Mouse (Mus musculus) liver, embryonic 13.5 days (tissue): ENCODE measurements around the gene Nat8f4. TPM values are rescaled to one million over a fixed set of nuclear protein-coding genes. Genes with fewer than 3 reads are reported as not detected.
"Not testable (repeated sequence)": the region's sequence is repeated elsewhere in the genome, so short reads cannot be mapped to it uniquely, and the experiment has no call there.

ENCODE experiments used
- ATAC-seq: fragments of 200-750 bp; cut with Nextera tagmentation; 2 replicates; pipeline ENCODE4 v1.8.0; 2017; ENCODE audit warnings: low read depth, mild to moderate bottlenecking, moderate number of reproducible peaks, moderate library complexity
- DNase-seq: peaks from one replicate; pipeline ENCODE4 v3.0.0; 2022
- H3K27ac ChIP-seq: fragments of 300-500 bp; sonication (generic); 2 replicates; pipeline ENCODE4 v1.5.1; 2015; ENCODE audit warnings: moderate library complexity, mild to moderate bottlenecking, inconsistent platforms
- H3K27me3 ChIP-seq: fragments of 300-500 bp; sonication (generic); 2 replicates; pipeline ENCODE4 v1.6.1; 2015; ENCODE audit warnings: mild to moderate bottlenecking, inconsistent platforms
- H3K36me3 ChIP-seq: fragments of 300-500 bp; sonication (generic); 2 replicates; pipeline ENCODE4 v1.6.1; 2015; ENCODE audit warnings: mild to moderate bottlenecking, inconsistent platforms
- H3K4me1 ChIP-seq: fragments of 300-500 bp; sonication (generic); replicated peaks from 2 replicates; pipeline ENCODE4 v1.6.1; 2015; ENCODE audit warnings: inconsistent platforms
- H3K4me2 ChIP-seq: fragments of 300-500 bp; sonication (generic); 2 replicates; pipeline ENCODE4 v1.6.1; 2015; ENCODE audit warnings: inconsistent platforms, mild to moderate bottlenecking, moderate library complexity
- H3K4me3 ChIP-seq: fragments of 300-500 bp; sonication (generic); replicated peaks from 2 replicates; pipeline ENCODE4 v1.5.1; 2015; ENCODE audit warnings: mild to moderate bottlenecking, inconsistent platforms
- H3K9ac ChIP-seq: fragments of 300-500 bp; sonication (generic); 2 replicates; pipeline ENCODE4 v1.6.1; 2015; ENCODE audit warnings: mild to moderate bottlenecking, inconsistent platforms
- H3K9me3 ChIP-seq: fragments of 300-500 bp; sonication (generic); replicated peaks from 2 replicates; pipeline ENCODE4 v1.6.1; 2016; ENCODE audit warnings: inconsistent platforms
- WGBS: fragments of 180-500 bp; shearing (Covaris S2); methylation state at CpG from one replicate; pipeline ENCODE4 v1.1.7; 2015; ENCODE audit not compliant: insufficient replicate concordance; 5-methylcytosine and 5-hydroxymethylcytosine counted together
- polyA plus RNA-seq: library from polyadenylated mRNA; unstranded; fragments of >200 nt; fragmentation: Nextera tagmentation; extraction: Ambion mirVana; gene quantifications from 2 replicates; pipeline ENCODE4 v1.2.1, GENCODE M21; 2015

Nat8f4 gene
- polyA plus RNA-seq, 1 experiment from 2014 or later: 0.86 TPM

DNA sequence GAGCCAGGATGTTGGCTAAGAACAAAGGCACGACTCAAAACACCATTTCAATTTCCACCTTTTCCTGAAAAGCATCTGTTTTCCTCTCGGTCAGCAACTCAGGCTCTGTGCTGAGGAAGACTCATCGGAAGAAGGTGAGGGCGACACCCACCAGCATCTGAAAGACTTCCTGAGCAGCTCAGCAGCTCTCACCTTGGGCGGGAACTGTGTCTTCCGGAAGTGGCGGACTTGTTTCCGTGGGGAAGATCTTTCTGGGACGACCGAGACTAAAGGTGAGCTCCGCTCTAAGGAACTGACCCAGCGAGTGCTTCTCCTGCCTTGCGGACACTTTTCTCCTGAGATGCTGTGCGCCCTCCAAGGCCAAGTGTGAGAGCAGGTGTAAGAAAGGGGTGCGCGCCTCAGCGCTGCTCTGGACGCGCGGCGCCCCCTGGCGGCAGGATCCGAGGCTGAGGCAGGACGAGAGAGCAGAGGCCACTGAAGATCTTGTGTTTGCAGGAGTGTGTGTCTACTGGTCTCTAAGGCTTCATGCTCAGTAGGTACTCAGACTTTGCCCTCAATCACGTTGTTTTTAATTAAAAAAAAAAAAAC is 9.5 kb downstream of the Nat8f4 start:
- not testable (repeated sequence) for H3K9ac ChIP-seq, H3K4me3 ChIP-seq, H3K4me1 ChIP-seq, ATAC-seq, H3K36me3 ChIP-seq, H3K9me3 ChIP-seq, H3K4me2 ChIP-seq, DNase-seq, H3K27ac ChIP-seq, H3K27me3 ChIP-seq
- WGBS: 57% methylated on average over 25 of the region's 25 CpGs

GRCm38 (mm10) chr6:85888961-85889360 is 15.7 kb downstream of the Nat8f4 start:
- no peak overlapping the region for H3K9ac ChIP-seq
- no peak overlapping the region for H3K27ac ChIP-seq
- DNase-seq: no peak
- no peak overlapping the region for H3K4me2 ChIP-seq
- no peaks in the 10 kb centered on the region for H3K36me3 ChIP-seq
- H3K4me1 ChIP-seq: no peaks in the 10 kb centered on the region
- 73% methylated on average over 2 of the region's 2 CpGs for WGBS
- H3K27me3 ChIP-seq: no peaks in the 10 kb centered on the region
- no peak overlapping the region for H3K4me3 ChIP-seq
- H3K9me3 ChIP-seq: peaks cover 8% of the 10 kb centered on the region; the same call in 1 of the 2 replicates
- no peak for ATAC-seq

- no peak for ATAC-seq
- Histone ChIP-seq H3K4me2 (no peak overlapping the region), H3K27ac (no peak overlapping the region), H3K27me3 (no peaks in the 10 kb centered on the region), H3K36me3 (no peaks in the 10 kb centered on the region), H3K4me3 (no peak overlapping the region), H3K9me3 (peaks cover 17% of the 10 kb centered on the region), H3K9ac (no peak overlapping the region), H3K4me1 (no peaks in the 10 kb centered on the region)
- DNase-seq: no peak
- 50% methylated on average over 1 of the region's 1 CpGs for WGBS
These were observed 20.4 kb downstream of the Nat8f4 start for GRCm38 (mm10) chr6:85884311-85884710.

GRCm38 (mm10) chr6:85883246-85883645 is 21.4 kb downstream of the Nat8f4 start:
- DNase-seq: not testable (repeated sequence)
- WGBS: 75% methylated on average over 9 of the region's 9 CpGs

DNA sequence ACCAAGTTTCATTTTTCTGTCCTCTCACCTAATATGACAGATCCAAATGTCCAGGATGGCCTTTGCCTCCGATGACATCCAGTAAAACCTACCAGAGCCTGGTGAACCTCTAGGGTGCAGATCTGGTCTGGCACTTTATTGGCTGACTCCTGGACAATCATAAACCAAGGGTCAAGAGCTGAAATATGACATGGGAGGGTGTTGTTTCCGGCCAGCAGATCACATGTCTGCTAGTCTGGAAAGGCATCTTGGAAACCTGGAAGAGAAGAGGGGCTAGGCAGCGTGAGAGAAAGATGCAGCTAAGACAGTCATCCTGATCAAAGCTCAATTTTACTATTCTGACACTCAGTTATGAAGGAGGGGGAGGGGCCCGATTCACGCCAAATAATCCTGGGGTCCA is 35.7 kb downstream of the Nat8f4 start, which contains the start of gene Nat8f2:
Gene Nat8f2 (minus strand): TSS at position 153 of the 400 bp plus-strand sequence.
- DNase-seq, H3K9ac ChIP-seq, H3K9me3 ChIP-seq, H3K4me3 ChIP-seq, H3K27me3 ChIP-seq, H3K36me3 ChIP-seq, H3K4me2 ChIP-seq, H3K27ac ChIP-seq, ATAC-seq, H3K4me1 ChIP-seq: not testable (repeated sequence)
- WGBS: 69% methylated on average over 5 of the region's 5 CpGs

More at GRCm38 (mm10) chr6:85883246-85883645, 21.4 kb downstream of the Nat8f4 start:
- not testable (repeated sequence) for H3K9ac ChIP-seq, H3K36me3 ChIP-seq, H3K4me1 ChIP-seq, H3K4me3 ChIP-seq, H3K27me3 ChIP-seq, H3K4me2 ChIP-seq, ATAC-seq, H3K27ac ChIP-seq
- H3K9me3 ChIP-seq: peaks cover 17% of the 10 kb centered on the region

- WGBS: 51% methylated on average over 8 of the region's 8 CpGs
- no peak for DNase-seq
- no peaks in the 10 kb centered on the region for H3K27me3 ChIP-seq
- no peak for ATAC-seq
- H3K9me3 ChIP-seq: no peaks in the 10 kb centered on the region
- H3K4me2 ChIP-seq: no peak overlapping the region
- no peaks in the 10 kb centered on the region for H3K36me3 ChIP-seq
- no peak overlapping the region for H3K4me3 ChIP-seq
- H3K27ac ChIP-seq: no peak overlapping the region
- H3K4me1 ChIP-seq: no peaks in the 10 kb centered on the region
- H3K9ac ChIP-seq: no peak overlapping the region
These were observed 36.7 kb downstream of the Nat8f4 start for GRCm38 (mm10) chr6:85867726-85868690.

GRCm38 (mm10) chr6:85866995-85867394 is 37.7 kb downstream of the Nat8f4 start:
- not testable (repeated sequence) for DNase-seq, ATAC-seq
- WGBS: 22% methylated on average over 1 of the region's 1 CpGs

DNA sequence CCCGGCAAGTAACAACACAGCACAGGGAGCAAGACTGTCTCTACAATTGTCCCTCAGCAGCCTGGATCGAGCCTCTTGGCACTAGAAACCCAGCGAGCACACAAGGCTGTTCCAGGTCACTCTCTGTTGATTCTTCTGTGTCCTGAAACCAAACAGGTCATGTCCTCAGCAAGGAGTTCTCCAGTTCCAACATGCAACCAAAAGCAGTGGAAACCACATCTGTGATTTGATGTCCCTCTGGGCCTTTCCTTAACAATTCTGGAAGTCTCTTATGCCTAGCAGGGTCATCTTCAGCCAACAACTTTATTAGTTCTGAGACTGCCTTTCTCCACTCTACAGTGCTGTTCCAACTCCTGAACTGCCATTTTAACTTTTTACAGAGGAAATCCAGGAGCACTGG is 38.5 kb downstream of the Nat8f4 start:
- not testable (repeated sequence) for H3K27ac ChIP-seq, H3K27me3 ChIP-seq

More at GRCm38 (mm10) chr6:85866995-85867394, 37.7 kb downstream of the Nat8f4 start:
- H3K4me3 ChIP-seq, H3K36me3 ChIP-seq, H3K4me1 ChIP-seq, H3K4me2 ChIP-seq, H3K9me3 ChIP-seq, H3K27ac ChIP-seq, H3K9ac ChIP-seq, H3K27me3 ChIP-seq: not testable (repeated sequence)

DNA sequence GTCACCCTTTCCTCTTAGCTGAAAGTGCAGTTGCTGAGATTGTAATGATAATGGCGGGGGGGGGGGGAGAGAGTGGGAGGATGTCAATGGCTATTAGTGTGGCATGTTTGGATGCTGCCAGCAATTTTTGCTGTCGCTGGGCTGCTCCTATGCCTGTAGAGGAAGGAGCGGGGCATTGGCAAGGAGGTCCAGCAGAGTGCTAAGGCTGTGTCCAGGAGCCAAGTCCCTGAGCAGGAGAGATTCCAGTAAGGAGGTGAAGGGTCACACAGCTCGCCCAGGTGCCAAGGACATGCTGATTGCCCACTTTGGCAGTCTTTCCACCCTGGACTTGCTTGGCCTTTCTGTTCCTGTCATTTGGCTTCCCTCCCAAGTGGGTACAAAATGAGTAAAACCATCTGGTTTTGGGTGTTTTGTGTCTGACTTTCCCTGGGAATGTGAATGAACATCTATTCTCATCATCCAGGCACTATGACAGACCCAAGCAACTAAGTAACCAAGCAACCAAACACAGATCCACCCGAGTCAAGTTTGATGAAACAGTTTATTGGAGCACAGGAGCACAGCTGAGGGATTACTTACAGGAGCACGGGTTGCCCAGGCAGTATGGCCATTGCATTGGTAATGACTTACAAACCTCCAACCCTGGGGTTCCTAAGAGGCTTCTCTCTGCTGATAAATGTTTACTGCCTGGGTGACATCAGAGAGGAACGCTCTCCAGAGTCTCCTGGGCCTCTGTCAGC is 39.6 kb downstream of the Nat8f4 start:
- H3K4me1 ChIP-seq, ATAC-seq, H3K27ac ChIP-seq, H3K9me3 ChIP-seq, H3K36me3 ChIP-seq, H3K4me3 ChIP-seq, H3K27me3 ChIP-seq, H3K4me2 ChIP-seq, DNase-seq, H3K9ac ChIP-seq: not testable (repeated sequence)
- WGBS: 46% methylated on average over 6 of the region's 7 CpGs

More for the DNA sequence above, 38.5 kb downstream of the Nat8f4 start:
- H3K9ac ChIP-seq, DNase-seq, H3K4me3 ChIP-seq, H3K4me2 ChIP-seq, ATAC-seq, H3K9me3 ChIP-seq, H3K36me3 ChIP-seq, H3K4me1 ChIP-seq: not testable (repeated sequence)
- WGBS: 57% methylated on average over 3 of the region's 3 CpGs

DNA sequence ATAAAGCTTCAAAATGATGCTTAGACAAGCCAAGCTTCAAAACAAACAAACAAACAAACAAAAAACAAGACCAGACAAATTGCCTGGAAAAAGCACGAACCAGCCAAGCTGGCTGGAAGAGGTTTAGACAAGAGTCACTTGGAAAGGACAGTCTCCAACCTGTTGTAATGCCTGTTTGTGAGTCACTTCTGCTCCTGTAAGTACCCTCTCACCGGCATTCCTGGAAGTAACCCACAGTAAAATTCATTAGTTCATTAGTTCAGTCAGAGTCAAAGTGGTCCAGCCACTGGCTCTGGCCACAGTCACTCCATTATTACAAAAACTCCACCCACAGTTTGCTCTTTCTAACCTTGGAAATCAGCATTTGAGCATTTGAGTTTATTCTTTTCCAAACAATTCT is 40.8 kb downstream of the Nat8f4 start:
- no peaks in the 10 kb centered on the region for H3K9me3 ChIP-seq
- DNase-seq (no peak), ATAC-seq (no peak)
- H3K4me3 ChIP-seq: no peak overlapping the region
- H3K4me1 ChIP-seq: no peaks in the 10 kb centered on the region
- 57% methylated on average over 2 of the region's 2 CpGs for WGBS
- H3K36me3 ChIP-seq: no peaks in the 10 kb centered on the region
- H3K27ac ChIP-seq: no peak overlapping the region
- no peak overlapping the region for H3K4me2 ChIP-seq
- H3K9ac ChIP-seq: no peak overlapping the region
- no peaks in the 10 kb centered on the region; the same call in 1 of the 2 replicates for H3K27me3 ChIP-seq

GRCm38 (mm10) chr6:85863136-85863535 is 41.5 kb downstream of the Nat8f4 start:
- Histone ChIP-seq H3K27ac (no peak overlapping the region), H3K4me3 (no peak overlapping the region), H3K9me3 (no peaks in the 10 kb centered on the region), H3K36me3 (no peaks in the 10 kb centered on the region), H3K27me3 (no peaks in the 10 kb centered on the region; the same call in 1 of the 2 replicates), H3K9ac (no peak overlapping the region), H3K4me2 (no peak overlapping the region), H3K4me1 (no peaks in the 10 kb centered on the region)
- 54% methylated on average over 2 of the region's 2 CpGs for WGBS
- DNase-seq (no peak), ATAC-seq (no peak)
